Mouse (Mus musculus): ENCODE data around the gene Exo5.

DNA sequence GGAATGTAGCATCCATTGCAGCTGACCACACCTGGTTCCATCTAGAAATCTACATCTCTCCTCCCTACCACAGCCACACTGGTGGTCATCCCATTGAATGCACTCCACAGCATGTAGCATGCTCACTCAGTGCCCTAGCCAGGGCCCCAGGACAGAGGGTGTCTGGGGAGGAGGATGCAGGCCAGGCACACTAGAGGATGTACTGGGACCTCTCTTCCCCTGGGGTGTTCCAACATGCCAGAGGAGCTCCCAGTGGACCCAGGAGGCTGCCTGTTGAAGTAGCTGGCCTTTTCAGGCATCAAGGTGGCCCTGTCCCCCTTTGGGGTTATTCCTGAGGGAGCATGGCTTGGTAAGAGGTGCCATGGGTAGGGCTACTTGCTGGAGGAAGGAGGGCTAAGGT is 32.9 kb downstream of the Exo5 start:
- no peak for TF ChIP-seq EP300 (IDR thresholded peaks at IDR 0.05)
- TF ChIP-seq CTCF (IDR thresholded peaks at IDR 0.05) = no peak

Data from lung, postnatal 0 days (tissue).